8 mouse cellular contexts compared by ENCODE assay signal in the genomic region with DNA sequence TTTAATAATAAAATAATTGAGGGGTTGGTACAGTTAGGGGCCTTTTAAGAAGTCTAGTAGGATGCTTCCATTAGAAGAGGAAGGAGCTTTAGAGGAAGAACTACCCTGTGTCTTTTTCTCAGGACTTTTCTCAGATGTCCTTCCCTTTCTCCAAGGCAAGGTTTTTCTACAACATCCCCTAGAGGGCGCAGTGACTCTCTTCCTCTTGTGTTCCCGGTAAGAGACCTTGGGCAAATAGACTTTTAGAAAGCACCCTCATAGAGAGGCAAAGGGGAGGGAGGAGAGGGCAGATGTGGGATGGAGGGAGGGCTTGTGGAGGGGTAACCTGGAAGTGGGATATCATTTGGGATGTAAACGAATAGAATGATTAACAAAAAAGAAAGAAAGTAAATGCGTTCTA.
DNase-seq lines count a peak whose midpoint lies in the region; ATAC-seq and TF ChIP-seq lines count a peak whose summit lies in the region.

No protein-coding gene starts in this region.

- H3K4me3 ChIP-seq in forebrain, embryonic 10.5 days: no peak overlapping the region
- H3K4me3 ChIP-seq in forebrain, embryonic 12.5 days (replicated peaks): no peak overlapping the region
- no peak overlapping the region for H3K4me3 ChIP-seq in thymus, adult 2 months (ENCODE audit: control insufficient read depth, insufficient read depth, low read length)

- H3K27ac ChIP-seq in forebrain, embryonic 10.5 days: peak overlapping the region; percentile 45; the same call in 1 of the 2 replicates
- H3K27ac ChIP-seq in forebrain, embryonic 12.5 days: no peak overlapping the region
- H3K27ac ChIP-seq in thymus, adult 2 months (ENCODE audit: control insufficient read depth, insufficient read depth, low read length): no peak overlapping the region

- 32% methylated on average over 4 of the region's 4 CpGs for WGBS in forebrain, embryonic 10.5 days
- WGBS in forebrain, embryonic 12.5 days: 30% methylated on average over 4 of the region's 4 CpGs
- WGBS in thymus, adult 2 months: 37% methylated on average over 4 of the region's 4 CpGs

- DNase-seq in forebrain, embryonic 10.5 days (ENCODE audit: extremely low spot score, low spot score): peak; percentile 42
- DNase-seq in thymus, postnatal 4 days: peak; percentile 7
- no peak for DNase-seq in thymus, adult 2 months
- peak; percentile 25 to 47 for DNase-seq in layer of hippocampus, adult 8-10 months (ENCODE audit: low spot score in 2 of 2)
- DNase-seq in lung, postnatal 36 days: peak; percentile 61
- DNase-seq in spleen, postnatal 10 days (ENCODE audit: low spot score in 2 of 2): no peak

- no peak for ATAC-seq in forebrain, embryonic 12.5 days (ENCODE audit: low FRiP score)
- peak; percentile 90 for ATAC-seq in frontal cortex, adult (ENCODE audit: low TSS enrichment)

- H3K4me2 ChIP-seq in forebrain, embryonic 12.5 days: no peak overlapping the region

- peaks cover 9% of the 10 kb centered on the region for H3K4me1 ChIP-seq in forebrain, embryonic 10.5 days
- peaks cover 1% of the 10 kb centered on the region for H3K4me1 ChIP-seq in forebrain, embryonic 12.5 days
- H3K4me1 ChIP-seq in thymus, adult 2 months (replicated peaks; ENCODE audit: control insufficient read depth, insufficient read depth, low read length): no peaks in the 10 kb centered on the region

- TF ChIP-seq POLR2A in thymus, adult 2 months (IDR thresholded peaks at IDR 0.05; ENCODE audit: control insufficient read depth, extremely low read depth, insufficient read depth, low read length, poor library complexity): no peak

- no peaks in the 10 kb centered on the region for H3K9me3 ChIP-seq in forebrain, embryonic 10.5 days
- no peaks in the 10 kb centered on the region for H3K9me3 ChIP-seq in forebrain, embryonic 12.5 days

- H3K36me3 ChIP-seq in forebrain, embryonic 10.5 days (replicated peaks): no peaks in the 10 kb centered on the region
- no peaks in the 10 kb centered on the region for H3K36me3 ChIP-seq in forebrain, embryonic 12.5 days (replicated peaks)
- no peaks in the 10 kb centered on the region for H3K36me3 ChIP-seq in thymus, adult 2 months (ENCODE audit: control insufficient read depth, insufficient read depth, low read length)

- H3K27me3 ChIP-seq in forebrain, embryonic 10.5 days (ENCODE audit: poor library complexity, severe bottlenecking): no peaks in the 10 kb centered on the region
- no peaks in the 10 kb centered on the region for H3K27me3 ChIP-seq in forebrain, embryonic 12.5 days
- no peaks in the 10 kb centered on the region for H3K27me3 ChIP-seq in thymus, adult 2 months (ENCODE audit: control insufficient read depth, insufficient read depth, low read length)

- H3K9ac ChIP-seq in forebrain, embryonic 12.5 days: no peak overlapping the region

- TF ChIP-seq CTCF in thymus, adult 2 months (IDR thresholded peaks at IDR 0.05; ENCODE audit: borderline replicate concordance, control insufficient read depth, extremely low read depth, insufficient read depth, low read length, poor library complexity): no peak

Comparison
In these comparisons a context has a peak if more than half of its experiments do, and no peak if none do; other contexts are left out.
1. DNase-seq: peak in forebrain, embryonic 10.5 days (single experiment), thymus, postnatal 4 days (single experiment), layer of hippocampus, adult 8-10 months (2 of 2) and lung, postnatal 36 days (single experiment); none in thymus, adult 2 months (single experiment) and spleen, postnatal 10 days (0 of 2).